Mouse (Mus musculus) heart, postnatal 0 days (tissue): ENCODE measurements around the gene Trappc3.

Source experiments
- CTCF ChIP-seq: IDR thresholded peaks from 2 replicates; pipeline ENCODE4 v1.5.1; 2016; ENCODE audit warnings: antibody characterized with exemption, control low read depth, low read depth
- EP300 ChIP-seq: IDR thresholded peaks from 2 replicates; pipeline ENCODE4 v1.6.1; 2016; ENCODE audit warnings: antibody characterized with exemption, low read depth

GRCm38 (mm10) chr4:126242510-126242909, 19.6 kb upstream of the Trappc3 start:
- no peak for TF ChIP-seq EP300
- TF ChIP-seq CTCF, result no peak
